Mouse (Mus musculus) frontal cortex, adult 2 months (tissue): Measurements from ENCODE around the gene Ankrd36. TPM values are rescaled to one million over a fixed set of nuclear protein-coding genes. Genes with fewer than 3 reads are reported as not detected.
A peak's percentile ranks its signal among the peaks of the same experiment; 100 is the strongest.
"Not testable (repeated sequence)": the region's sequence is repeated elsewhere in the genome, so short reads cannot be mapped to it uniquely, and the experiment has no call there.

Experiments
- DNase-seq, 2 experiments: peaks; one replicate each; pipeline ENCODE4 v3.0.0; 2022; ENCODE audit warnings: low spot score in 1 of 2; ENCODE audit errors: extremely low spot score in 1 of 2
- polyA plus RNA-seq: library from polyadenylated mRNA; depleted of rRNA; stranded (reverse); fragments of >200 nt; gene quantifications from 2 replicates; pipeline ENCODE4 v1.2.3, GENCODE M21; 2012; rRNA removed

The Ankrd36 gene
- polyA plus RNA-seq, result not detected in 2 replicates

DNA sequence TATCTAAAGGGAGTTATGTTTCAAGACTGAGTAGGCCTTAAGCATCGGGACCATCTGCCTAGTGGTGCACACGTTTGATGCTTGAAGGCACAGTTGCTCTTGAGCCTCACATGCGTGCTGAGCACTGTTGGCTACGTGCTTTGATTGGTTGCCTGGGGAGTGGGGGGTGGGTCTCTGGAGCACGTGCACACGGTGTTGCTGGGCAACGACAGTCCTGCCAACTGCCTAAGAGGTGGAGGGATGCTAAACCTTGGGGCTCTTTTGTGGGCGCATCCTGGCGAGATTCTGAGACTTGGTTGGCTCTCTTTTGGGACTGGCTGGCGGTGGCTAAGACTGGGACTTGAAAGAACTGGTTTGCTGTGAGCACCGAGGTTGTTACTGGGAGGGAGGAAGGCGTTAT lies at the start of gene Ankrd36:
TSS of gene Ankrd36 (plus strand) at position 211 of the 400 bp plus-strand sequence.
- no peak for DNase-seq

DNA sequence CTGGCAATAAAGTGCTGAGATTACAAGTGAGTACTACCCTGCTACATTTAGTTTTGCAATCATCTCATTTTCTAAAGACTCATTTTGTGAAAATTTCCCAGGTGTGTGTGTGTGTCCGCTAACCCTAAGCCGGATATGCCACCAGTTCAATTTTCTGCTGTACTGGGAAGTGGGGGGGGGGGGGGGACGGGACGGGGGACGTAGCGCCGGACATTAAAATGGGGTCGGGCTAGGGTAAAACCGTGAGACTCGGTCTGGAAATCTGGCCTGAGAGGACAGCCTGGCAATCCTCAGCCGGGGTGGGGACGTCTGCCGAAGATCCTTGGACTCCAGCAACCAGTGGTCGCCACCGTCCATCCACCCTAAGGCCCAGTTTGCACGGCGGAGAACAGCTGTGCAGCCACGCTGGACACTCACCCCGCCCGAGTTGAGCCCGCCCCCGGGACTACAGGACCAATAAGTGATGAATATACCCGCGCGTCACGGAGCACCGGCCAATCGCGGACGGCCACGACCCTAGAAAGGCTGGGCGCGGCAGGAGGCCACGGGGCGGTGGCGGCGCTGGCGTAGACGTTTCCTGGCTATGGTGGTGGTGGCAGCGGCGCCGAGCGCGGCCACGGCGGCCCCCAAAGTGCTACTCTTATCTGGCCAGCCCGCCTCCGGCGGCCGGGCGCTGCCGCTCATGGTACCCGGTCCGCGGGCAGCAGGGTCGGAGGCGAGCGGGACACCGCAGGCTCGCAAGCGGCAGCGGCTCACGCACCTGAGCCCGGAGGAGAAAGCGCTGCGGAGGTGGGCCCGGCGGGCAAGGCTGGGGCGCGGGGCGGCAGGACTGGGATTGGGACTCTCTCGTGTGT lies 48.8 kb upstream of the Ankrd36 start, which contains the start of gene Xbp1:
TSS of gene Xbp1 (plus strand) at position 248 of the 854 bp plus-strand sequence.
- peak; percentile 95 to 99 for DNase-seq

GRCm38 (mm10) chr11:5521266-5521515 lies 48.3 kb upstream of the Ankrd36 start:
- no peak for DNase-seq

DNA sequence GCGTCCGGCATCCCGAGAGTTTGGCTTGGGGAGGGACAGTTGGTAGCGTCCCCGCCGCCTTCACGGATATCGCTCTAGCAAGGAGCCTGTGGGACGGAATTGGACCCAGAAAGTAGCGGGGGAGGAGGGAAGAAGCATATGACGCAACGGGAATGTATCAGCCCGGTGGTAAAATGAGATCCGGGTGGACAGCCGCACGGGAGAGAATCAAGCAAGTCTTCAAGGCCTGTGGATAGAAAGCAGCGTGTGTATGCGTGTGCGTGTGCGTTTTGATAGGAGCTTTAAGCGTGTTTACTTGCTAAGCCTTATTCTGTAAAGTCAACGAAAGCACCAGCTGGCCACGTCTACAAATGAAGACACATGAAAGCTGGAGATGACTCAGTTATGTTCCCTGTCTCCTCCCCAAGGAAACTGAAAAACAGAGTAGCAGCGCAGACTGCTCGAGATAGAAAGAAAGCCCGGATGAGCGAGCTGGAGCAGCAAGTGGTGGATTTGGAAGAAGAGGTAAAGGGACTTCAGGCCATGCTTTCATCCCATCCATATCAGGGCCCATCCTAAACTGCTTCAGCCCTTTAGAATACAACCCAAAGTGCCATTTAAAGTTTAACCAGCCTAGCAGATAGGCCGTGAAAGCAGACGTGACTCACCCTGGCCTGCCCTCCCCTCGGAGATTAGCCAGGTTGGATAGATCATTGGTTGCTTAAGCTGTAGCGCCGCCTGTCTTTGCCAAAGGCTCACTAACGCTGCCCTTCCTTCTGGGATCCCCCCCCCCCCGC lies 47.8 kb upstream of the Ankrd36 start:
- peak; percentile 65 to 83 for DNase-seq

DNA sequence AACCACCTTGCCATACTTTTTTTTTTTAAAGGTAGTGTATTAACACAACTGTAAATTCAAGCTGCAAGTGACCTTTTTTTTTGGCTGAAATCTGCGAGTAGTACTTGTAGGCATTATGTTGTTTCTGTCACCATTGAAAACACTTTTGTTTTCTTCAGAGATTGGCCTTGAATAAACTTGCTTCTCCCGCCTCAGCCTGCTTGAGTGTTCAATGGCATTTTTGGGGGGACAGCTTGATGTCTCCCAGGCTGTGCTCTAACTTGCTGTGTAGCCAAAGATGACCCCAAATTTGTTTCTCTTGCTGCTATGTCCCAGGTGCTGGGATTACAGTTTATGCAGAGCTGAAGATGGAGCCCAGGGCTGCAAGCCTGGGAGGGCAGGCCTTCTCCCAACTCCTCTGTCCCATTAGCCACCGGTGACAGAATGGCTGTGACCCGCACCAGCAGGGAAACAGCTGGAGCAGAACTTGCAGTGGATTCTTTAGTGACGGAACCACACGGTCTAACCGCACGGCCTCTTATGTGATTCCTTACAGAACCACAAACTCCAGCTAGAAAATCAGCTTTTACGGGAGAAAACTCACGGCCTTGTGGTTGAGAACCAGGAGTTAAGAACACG lies 46.6 kb upstream of the Ankrd36 start:
- DNase-seq, result no peak

- no peak for DNase-seq
Measured at GRCm38 (mm10) chr11:5525418-5525817, 44.1 kb upstream of the Ankrd36 start.

DNA sequence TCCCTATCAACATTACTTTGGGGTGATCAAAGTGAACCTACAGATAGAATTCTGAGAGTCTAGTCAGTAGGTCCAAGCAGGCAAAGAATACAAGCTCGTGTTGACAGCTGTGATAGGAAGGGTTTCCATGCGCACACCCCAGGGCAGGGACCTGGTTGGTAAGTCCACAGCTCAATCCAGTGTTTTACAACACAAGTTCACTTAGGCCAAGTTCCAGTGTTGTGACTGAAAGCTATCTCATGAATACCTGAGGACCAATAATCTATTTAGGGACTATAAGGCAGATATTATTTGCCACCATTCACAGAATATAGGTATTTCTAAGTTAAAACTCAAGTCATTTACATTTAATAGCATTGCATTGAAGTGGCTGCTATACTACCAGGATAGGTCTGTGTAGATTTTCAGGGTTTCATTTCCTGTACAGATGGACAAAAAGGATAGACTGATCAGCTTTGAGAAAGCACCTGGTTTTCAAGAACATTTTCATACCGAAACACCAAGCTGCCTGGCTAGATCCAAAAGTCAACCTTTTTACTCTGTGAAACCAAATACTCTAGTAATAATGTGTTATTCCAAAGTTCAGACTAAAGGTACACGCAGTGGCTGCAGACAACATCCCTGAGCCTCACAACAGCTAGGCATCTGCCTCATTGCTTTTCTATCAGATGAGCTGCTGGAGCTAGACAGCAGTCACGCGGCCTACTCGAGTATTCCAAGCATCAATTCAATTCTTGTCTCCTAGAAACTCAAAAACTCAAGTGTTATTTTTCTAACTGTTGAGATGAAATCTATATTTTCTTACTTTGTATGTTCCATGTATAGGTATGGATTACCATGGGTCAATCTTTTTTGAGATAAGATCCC lies 42.7 kb upstream of the Ankrd36 start:
- no peak for DNase-seq

GRCm38 (mm10) chr11:5527865-5528523 lies 41.5 kb upstream of the Ankrd36 start:
- no peak for DNase-seq

- no peak for DNase-seq
Measured at GRCm38 (mm10) chr11:5528841-5529240, 40.6 kb upstream of the Ankrd36 start.

GRCm38 (mm10) chr11:5530172-5530571 lies 39.3 kb upstream of the Ankrd36 start:
- DNase-seq, result no peak

- DNase-seq, result no peak
Measured at GRCm38 (mm10) chr11:5530717-5531116, 38.8 kb upstream of the Ankrd36 start.

DNA sequence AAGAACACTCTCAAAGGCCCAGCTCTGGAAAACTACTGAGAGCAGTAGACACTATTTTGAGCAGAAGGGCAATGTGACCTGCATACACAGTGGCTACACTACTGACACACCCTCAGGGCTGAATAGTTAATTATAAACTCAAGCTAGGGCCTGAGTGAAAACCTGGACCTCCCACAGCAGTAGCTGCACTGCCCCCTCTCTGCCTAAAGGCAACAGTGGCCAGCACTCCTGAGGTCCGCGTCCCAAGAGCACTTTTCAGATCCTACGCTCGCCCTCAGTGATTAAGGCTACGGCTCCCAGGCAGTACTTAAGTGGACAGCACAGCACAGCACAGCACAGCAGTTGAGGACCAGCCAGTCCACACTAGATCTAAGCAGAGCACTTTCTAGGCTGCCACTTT lies 36.4 kb upstream of the Ankrd36 start:
- no peak for DNase-seq

DNA sequence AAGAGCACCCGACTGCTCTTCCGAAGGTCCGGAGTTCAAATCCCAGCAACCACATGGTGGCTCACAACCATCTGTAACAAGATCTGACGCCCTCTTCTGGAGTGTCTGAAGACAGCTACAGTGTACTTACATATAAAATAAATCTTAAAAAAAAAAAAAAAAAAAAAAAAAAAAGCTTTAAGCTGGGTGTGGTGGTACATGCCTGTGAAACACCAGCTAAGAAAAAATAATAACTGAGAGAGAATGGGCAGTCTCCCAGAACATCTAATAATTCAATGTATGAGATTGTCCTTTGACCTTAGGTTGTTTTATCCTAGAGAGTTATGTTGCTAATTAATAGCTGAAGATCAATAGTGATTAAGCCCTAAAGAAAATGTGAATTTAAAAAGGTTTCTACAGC lies 32.0 kb upstream of the Ankrd36 start:
- not testable (repeated sequence) for DNase-seq

DNA sequence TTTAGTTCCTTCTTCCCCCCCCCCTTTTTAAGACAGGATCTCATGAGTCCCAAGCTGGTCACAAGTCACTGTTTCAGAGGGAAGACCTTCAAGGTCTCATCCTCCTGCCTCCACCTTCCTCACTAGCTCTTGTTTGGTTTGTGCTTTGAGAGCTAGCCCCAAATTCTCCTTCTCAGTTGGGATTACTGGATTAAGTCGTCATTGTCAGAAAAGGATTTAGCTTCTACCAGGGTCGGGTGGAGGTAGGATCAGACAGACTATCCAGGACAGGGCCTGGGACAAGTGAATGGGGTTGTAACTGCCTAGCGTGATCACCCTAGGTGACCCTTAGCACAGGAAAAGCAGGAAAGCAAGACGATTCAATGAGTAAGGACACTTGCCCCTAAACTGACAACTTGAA lies 29.2 kb upstream of the Ankrd36 start:
- no peak for DNase-seq

DNA sequence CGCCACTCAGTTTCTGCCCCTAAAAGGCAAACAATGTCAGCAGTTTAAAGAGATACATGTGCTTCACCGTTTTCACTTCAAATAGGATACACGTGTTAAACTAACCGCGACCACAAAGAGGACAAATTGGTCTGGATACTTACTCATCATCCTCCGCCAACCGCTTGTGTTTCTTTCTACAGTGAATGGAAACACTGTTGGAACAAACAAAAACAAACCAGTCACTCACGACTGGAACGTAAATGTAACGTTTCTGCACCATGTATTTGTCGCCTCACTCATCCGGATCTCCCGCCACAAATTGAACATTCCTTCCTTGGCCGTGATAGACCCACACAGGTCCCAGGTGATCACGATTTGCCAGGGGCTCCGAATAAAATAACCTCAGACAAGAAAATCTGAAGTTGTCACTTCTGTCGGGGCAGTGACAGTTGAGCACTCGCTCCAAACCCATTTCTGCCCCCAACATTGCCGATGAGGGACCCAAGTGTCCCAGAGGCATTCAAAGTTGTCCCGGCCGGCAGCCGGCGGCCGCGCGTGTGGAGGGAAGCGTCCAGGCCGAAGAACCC lies 28.2 kb upstream of the Ankrd36 start:
- no peak for DNase-seq

- peak; percentile 86 to 90 for DNase-seq
Measured at GRCm38 (mm10) chr11:5541799-5542481, 27.5 kb upstream of the Ankrd36 start, which contains the start of gene Ccdc117. Gene Ccdc117, minus strand, starts transcription at chr11:5542187.

DNA sequence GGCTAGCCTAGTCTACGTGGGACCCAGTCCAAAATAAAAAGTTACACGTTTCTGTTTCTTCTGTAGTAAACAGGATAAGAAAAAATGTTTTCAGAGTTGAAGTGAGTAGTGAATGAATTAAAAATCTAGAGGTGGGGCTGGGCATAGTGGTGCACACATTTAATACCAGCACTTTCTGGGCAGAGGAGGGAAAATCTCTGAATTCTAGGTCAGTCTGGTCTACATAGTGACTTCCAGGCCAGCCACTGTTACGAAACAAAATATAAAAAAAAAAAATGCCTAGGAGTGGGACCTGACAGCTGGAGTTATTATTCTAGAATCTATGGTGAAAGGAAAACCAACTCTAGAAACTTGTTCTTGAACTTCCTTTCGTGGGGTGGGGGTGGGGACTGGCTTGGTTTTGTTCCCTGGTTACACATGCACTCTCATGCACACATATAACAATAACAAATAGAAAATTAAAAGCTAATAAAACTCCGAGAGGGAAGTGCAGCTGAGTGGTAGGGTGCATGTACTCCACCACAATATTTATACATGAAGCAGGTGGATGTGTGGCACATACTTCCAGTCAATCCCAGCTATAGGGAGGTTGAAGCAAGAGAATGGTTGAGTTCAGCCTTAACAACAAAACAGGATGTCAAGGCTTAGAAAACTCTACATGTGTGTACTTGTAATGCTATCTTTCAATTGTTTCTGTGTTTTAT lies 26.9 kb upstream of the Ankrd36 start:
- DNase-seq, result no peak

GRCm38 (mm10) chr11:5543281-5543680 lies 26.2 kb upstream of the Ankrd36 start:
- no peak for DNase-seq
